Mouse (Mus musculus) layer of hippocampus, adult 18-20 months (tissue): Measurements from ENCODE around the gene Grik4. TPM values are rescaled to one million over a fixed set of nuclear protein-coding genes. Genes with fewer than 3 reads are reported as not detected.
"Not testable (repeated sequence)": the region's sequence is repeated elsewhere in the genome, so short reads cannot be mapped to it uniquely, and the experiment has no call there.

ENCODE experiments used
- DNase-seq, 2 experiments: peaks; one replicate each; pipeline ENCODE4 v3.0.0; 2022; ENCODE audit warnings: low spot score in 2 of 2
- long read RNA-seq: library from polyadenylated mRNA; stranded (forward); transcript quantifications from one replicate; pipeline ENCODE4 v2.0.0, GENCODE M21; 2021
- total RNA-seq, 2 experiments: library from RNA; stranded (reverse); gene quantifications; 2 replicates each; pipeline ENCODE4 v1.2.3; 2021

The Grik4 gene
- 10 to 100 TPM; 50.7 to 54.9 TPM for total RNA-seq
- long read RNA-seq, full-length matches to known transcripts = 9 of 46 reads
- long read RNA-seq, partial matches to known transcripts = 12 of 46 reads
- long read RNA-seq, other reads (novel, unspliced or antisense) = 25 of 46 reads

DNA sequence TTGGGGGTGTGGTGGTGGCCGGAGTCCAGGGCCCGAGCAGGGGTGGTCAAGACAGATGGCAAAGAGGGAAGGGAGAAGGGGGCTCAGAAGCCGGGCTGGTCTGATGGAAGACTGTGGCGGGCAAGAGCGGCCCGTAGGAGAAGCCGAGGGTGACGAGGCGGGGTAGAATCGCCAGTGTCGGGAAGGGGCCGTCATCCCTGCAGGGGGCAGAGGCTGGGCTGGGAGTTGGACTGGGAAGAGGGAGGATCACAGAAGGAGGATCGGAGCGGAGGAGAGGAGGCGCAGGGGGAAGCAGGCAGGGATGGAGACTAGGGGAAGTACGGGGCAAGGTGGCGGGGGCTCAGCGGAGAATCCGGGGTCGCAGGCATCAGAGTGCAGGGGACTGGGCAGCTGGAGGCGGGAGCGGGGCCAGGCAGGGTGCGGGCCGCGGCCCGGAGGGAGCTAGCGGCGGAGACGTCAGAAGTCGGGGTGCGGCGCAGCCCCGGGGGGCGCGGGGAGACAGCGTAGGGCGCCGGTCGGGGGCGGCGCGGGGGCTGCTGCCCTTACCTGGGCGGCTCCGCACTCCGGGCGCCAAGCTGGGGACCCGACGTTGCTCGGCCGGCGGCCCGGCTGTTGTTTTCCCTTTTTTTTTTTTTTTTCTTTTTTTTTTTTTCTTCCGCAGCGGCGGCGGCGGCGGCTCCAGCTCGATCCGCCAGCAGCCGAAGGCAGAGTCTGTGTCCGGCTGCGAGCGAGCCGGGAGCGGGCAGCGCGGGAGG, at the start of gene Grik4:
Grik4 (minus strand) TSS at position 713 of the 755 bp plus-strand sequence.
- peak; percentile 23 to 35 for DNase-seq

- no peak for DNase-seq
Measured at GRCm38 (mm10) chr9:42993659-42994058, 49.4 kb upstream of the Grik4 start.

DNA sequence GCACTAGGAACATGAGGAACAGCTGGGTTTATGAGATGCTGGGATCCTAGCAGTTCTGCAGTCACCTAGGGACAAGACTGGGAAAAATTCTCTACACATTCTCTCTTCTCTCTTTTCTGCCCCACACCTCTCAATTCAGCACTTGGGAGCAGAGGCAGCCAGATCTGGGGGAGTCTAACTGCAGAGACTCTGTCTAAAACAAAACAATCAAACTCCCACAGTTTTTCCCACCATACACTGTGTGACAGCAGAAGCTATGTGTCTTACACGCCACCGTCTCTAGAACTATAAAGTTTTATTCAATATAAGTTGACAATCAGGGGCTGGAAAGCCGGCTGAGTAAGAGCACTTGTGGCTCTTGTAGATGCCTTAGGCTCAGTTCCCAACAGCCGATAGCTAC, 43.7 kb upstream of the Grik4 start:
- peak in 1 of 2 experiments; percentile 57 for DNase-seq

DNA sequence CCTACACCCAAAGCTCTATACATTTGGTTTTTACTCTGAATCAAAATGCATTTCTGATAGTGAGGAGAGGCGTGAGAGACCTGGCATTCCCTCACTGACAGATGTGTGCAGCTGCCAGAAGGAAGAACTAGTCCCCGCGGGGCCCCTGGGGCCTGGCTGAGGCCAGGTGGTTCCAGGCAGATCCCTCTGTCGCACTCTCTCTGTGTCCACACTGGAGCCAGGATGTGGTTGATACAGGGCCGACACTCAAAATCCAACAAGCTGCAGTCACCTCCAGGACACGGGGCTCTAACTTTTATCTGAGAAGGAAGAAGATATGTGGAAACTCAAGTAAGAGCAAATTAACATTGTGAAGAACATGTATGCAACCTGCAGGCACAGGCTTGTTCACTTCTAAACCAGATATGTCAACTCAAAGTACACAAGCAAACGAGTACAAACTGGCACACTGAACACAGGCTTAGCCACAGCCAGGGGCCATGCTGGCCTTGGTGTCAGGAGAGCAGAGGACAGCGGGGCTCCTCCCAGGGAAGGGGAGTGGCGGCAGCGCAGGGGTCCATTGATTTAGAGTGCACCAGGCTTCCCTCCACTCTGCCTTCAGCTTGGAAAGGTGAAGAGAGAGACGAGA, 24.7 kb upstream of the Grik4 start:
- no peak for DNase-seq

GRCm38 (mm10) chr9:42967731-42968130, 23.4 kb upstream of the Grik4 start:
- no peak for DNase-seq

DNA sequence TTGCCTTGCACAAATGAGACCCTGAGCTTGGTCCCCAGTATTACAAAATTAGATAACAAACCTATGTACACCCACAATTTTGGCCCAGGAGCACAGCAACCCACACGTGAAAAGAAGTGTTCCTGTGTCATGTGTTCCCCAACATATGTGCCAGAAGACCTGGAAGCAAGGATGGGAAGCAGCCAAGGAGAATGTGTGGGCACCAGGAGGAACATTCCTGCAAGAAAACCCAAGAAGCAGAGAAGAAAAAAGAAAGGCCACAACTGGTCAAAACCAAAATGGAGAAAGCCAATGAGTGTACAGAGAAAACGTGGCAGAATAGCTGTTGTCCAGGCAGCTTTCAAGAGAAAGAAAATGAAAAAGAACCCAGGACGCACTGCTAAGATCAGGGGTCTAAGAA, 20.5 kb upstream of the Grik4 start:
- DNase-seq = not testable (repeated sequence)

DNA sequence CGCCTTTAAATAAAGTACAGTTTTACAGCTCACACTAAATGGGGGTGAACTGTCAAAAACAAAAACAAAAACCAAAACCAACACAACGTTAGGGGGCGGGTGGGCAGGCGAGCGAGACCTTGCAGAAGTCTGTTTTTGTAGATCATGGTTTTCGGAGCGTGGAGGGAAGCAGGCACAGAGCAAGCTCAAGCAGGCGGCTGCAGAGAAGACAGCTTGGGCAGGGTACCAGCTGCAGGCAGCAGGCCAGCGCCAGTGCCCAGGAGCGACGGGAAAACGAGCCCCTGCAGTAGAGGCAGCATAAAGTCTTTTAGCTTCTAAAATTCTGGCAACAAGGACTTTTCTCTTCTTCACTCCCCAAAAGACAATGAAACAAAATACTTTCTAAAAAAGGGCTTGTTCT, 20.1 kb upstream of the Grik4 start:
- peak in 1 of 2 experiments; percentile 59 for DNase-seq

- no peak for DNase-seq
Measured at GRCm38 (mm10) chr9:42962506-42962905, 18.2 kb upstream of the Grik4 start.

DNA sequence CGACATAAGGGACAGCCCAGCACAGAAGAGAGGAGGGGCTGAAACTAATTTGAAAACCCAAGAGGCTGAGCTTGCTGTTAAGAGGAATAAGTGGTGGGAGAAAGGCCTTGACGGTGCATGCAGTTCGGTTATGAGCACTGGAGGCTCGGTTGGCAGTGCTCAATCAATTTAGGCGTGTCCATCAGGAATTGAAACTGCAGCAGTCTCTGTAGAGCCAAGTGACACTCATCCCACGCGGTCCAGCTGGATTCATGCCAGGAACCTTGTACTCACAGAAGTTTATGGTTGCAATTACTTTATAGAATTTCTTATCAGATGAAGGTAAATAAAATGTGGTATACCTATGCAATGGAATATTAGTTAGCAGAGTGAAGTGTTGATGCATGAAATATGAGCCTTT, 14.1 kb upstream of the Grik4 start:
- no peak for DNase-seq

DNA sequence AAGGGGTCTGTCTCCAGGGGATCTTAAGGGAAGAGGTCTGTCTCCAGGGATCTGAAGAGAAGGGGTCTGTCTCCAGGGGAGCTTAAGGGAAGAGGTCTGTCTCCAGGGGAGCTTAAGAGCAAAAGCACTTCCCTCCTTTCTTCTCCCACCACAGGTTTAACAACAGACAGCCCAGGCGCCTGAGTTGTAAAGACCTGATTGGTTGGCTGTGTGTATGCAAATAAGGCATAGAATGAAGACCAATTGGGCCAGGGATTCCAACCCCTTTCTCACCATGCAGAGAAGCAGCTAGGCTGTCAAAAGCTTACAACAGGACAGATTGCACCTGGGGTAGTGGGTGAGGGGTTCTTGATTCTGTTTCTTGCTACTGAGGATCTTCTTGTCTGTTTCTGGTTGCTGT, 4.1 kb upstream of the Grik4 start:
- no peak for DNase-seq

DNA sequence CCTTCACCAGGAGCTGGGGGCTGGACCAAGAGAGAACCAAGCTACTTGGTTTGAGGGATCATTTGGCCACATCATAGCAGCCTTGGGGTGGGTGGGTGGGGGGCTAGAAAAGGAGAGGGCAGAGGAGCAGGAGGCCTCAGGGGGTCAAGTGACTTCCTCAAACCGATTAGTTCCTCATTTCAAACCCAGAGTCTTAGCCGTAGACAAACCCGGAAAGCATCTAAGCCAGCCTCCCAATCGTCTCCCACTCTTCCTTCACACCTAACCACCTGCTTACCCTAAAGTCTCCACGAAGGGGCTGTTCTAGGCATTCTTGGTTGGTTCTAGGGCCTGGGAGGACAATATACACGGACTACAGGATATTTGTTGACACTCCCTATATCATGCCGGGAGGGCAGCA, 881 bp upstream of the Grik4 start:
- DNase-seq = no peak

DNA sequence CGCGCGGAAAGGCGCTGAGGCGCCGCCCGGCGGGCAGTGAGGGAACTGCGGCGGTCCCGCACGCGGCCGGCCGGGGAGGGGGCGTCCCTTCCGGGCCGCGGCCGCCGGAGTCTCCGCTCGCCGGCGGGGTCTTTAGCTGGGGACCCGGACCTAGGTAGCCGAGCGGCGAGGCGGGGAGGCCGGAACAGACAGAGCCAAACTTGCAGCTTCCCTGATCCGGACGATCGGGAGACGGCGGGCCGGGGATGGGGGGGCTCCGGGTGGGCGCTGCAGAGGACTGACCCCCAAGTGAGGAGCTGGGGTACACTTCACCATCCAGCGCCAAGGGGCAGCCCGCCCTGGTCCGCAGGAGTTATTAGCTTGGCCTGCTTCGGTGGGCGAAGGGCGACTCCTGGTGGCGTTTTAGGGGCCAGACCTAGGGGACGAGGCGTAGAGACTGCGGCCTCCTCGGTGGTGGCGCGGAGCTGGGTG, 278 bp upstream of the Grik4 start:
- peak; percentile 81 to 91 for DNase-seq

- peak in 1 of 2 experiments; percentile 70 for DNase-seq
Measured at GRCm38 (mm10) chr9:42943057-42943529, 1.2 kb downstream of the Grik4 start.

- no peak for DNase-seq
Measured at GRCm38 (mm10) chr9:42942148-42942547, 2.1 kb downstream of the Grik4 start.

DNA sequence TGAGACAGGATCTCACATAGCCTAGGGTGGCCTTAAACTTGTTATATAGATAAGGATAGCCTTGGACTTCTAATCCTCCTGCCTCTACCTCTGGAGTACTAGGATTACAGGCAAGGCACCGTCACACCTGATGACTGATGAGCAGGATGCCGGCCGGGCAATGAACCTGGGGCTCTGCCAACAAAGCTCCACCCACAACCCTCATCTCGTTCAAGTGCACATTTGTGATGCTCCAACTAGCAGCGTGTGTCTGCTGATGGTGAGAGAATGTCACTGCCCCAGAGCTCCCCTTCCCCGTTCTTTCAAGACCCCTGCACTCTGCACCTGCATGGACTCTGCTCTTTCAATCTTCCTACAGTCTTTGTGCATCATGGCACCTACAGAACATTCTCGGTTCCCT, 12.1 kb downstream of the Grik4 start:
- DNase-seq = no peak

DNA sequence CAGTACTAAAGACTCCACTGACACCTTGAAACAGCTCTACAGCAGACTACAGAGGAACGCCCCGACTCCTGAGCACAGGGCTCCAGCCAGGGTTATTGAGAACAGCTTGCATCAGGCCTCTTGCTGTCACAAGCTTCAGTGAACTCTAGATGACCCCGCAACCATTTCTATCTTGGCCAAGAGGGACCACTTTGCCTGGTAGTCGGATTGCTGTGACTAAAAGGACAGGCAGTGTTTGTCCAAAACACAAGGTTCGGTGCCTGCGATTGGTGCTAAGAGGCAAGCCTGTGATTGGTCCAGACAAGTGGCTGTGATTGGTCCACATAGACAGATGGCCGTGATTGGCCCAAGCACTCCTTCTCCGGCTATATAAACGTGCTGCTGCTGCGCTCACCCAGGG, 16.8 kb downstream of the Grik4 start:
- DNase-seq = no peak

DNA sequence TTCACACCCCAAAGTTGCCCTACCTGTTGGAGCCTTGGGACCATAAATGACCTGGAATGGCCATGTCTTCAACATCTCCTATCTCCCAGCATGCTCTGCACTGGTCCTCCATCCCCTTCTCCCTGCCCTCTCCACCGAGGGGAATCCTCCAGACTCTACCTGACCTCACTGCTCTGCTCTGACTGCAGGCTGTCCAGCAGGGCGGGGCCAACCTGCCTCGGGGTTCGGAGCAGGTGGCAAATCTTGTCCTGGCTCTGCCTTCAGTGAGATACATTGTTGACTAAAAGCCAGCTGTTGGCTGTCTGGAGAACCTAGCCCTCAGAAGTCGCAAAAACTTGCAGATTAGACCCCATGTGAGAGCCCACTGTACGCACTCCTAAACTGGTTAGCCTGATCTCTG, 17.7 kb downstream of the Grik4 start:
- no peak for DNase-seq

- no peak for DNase-seq
Measured at GRCm38 (mm10) chr9:42921830-42922229, 22.5 kb downstream of the Grik4 start.

DNA sequence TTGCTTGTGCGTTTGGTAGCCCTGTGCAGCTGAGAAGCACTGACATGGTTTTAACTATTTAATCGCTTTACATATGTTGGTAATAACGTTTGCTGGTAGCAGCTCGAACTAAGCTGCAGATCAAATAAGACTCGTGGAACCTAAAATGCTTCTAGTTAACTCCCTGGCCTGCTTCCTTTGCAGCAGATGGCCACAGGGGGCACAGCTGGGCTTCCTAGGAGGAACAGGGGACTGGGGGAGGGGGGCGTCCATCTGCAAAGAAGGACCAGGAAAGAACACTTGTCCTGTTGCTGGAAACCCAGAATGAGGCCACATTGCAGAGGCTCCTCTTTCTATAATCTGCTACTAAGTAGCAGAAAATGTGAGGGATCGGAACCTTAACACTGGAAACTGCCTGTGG, 24.1 kb downstream of the Grik4 start:
- peak in 1 of 2 experiments; percentile 48 for DNase-seq

- DNase-seq = peak; percentile 81 to 92
Measured at GRCm38 (mm10) chr9:42917911-42918310, 26.4 kb downstream of the Grik4 start.

DNA sequence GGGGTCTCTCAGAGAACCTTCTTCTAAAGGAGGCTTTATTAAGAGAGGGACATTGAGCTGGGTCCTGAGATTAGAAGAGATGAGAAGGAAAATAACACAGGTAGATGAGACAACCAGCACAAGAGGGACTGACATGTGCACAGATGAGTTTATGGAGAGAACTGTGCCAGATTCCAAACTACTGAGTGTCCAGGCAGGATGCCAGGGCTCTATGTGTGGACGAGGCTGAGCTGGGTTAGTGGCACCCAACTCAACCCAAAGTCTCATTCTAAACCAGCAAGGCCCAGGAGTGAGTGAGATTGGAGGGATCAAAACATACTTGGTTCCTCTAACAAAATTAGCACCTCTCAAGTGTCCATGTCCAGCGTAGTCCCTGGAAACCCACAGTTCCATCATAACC, 31.1 kb downstream of the Grik4 start:
- no peak for DNase-seq

DNA sequence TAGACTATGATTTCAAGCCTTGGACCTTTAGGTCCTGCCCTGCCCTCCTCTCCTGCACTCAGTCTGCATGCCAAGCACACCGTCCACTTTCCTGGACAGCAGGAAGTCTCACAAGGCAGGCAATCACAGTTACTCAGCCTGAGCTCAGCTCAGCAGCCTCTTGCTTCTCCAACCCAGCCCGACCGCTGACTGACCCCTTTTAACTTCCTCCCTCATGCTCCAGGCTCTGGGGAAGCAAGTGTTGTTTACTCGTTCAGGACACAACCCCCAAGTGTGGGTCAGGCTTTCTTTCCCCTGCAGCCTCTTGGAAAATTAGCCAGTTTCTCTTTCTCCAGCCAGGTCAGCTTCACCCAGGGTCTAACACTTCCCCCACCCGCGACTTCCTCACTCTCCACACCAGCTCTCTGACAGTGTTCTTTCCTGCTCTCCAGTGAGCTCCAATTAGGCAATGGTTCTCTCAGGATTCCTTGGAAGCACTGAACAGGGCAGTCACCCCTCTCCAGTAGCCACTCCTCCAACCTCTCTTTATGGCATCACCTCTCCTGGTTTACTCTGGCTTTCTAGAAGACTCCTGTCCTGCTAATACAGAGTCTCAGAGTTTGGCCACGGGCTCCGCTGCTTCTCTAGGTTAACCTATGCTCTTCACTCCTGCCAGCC, 35.5 kb downstream of the Grik4 start:
- no peak for DNase-seq
